Mouse (Mus musculus) embryo, embryonic 11 days (tissue): ENCODE measurements around the gene Dgkq.

Source experiments
- DNase-seq: peaks from one replicate; pipeline ENCODE4 v3.0.0-alpha.2; 2015

Gene Dgkq

DNA sequence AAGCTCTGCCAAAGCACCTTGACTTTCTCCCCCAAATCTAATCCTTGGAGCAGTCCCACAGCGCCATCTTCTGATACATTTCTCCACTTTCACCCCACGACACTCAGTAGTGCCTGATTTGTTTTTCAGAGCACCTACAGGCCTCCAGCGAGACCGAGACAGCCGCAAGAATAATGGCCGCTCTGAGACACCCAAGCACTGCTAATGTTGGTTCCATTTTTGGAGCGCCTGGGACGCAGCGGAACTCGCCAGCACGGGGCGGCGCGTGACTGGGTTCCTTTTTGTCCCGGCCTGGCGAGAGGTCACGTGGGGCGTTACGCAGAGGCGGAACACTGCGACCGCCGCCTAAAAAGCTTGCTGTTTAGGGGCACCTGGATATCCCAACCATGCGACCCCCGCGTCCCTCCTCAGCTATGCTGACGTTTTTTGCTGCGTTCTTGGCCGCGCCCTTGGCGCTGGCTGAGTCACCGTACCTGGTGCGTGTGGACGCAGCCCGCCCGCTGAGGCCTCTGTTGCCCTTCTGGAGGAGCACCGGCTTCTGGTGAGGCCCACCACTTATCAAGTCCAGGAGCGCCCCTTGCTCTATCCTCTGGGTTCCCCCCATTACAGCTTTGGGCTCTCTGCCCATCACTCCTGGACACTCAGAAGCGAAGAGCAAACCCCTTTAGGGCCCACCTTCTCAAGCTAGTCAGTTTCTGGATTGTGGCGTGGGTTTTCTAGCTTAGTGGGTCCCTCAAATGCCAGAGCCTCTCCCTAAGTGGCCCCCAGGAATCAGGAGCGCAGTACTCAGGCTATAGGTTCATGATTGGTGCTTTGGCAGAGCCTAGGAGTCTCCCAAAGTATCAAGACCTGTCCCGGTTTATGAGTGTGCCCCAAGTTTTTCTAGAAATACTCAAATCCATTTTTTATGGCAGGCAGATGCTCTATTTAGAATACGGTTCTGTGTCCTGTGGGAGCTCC lies at the start of gene Dgkq:
Dgkq (minus strand) TSS at position 696 of the 960 bp plus-strand sequence.
- DNase-seq = peak; percentile 89

GRCm38 (mm10) chr5:108718051-108718450 lies 48.6 kb upstream of the Dgkq start:
- no peak for DNase-seq

GRCm38 (mm10) chr5:108715974-108716373 lies 46.5 kb upstream of the Dgkq start:
- DNase-seq = no peak

DNA sequence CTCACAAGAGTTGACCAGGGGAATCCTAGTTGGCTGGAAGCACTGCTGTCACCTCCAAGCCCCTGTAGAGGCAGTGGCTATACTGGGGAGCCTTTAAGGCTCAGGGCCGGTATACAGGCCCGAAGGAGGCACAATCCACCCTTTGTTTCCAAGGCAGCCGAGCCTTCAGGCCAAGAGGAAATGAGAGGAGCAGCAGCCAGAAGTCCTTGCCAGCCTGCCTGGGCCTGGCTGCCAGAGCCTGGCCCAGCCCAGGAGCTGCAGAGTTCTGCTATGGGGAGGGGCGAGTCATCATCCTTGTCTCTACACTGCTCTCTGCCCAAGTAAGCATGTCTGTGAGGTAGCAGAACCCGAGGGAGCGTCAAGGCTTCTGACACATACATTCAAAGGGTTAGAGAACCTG lies 44.7 kb upstream of the Dgkq start:
- no peak for DNase-seq

GRCm38 (mm10) chr5:108713691-108714090 lies 44.2 kb upstream of the Dgkq start:
- no peak for DNase-seq

- DNase-seq = no peak
These were observed 43.6 kb upstream of the Dgkq start for GRCm38 (mm10) chr5:108713096-108713495.

GRCm38 (mm10) chr5:108711968-108712367 lies 42.5 kb upstream of the Dgkq start:
- no peak for DNase-seq

DNA sequence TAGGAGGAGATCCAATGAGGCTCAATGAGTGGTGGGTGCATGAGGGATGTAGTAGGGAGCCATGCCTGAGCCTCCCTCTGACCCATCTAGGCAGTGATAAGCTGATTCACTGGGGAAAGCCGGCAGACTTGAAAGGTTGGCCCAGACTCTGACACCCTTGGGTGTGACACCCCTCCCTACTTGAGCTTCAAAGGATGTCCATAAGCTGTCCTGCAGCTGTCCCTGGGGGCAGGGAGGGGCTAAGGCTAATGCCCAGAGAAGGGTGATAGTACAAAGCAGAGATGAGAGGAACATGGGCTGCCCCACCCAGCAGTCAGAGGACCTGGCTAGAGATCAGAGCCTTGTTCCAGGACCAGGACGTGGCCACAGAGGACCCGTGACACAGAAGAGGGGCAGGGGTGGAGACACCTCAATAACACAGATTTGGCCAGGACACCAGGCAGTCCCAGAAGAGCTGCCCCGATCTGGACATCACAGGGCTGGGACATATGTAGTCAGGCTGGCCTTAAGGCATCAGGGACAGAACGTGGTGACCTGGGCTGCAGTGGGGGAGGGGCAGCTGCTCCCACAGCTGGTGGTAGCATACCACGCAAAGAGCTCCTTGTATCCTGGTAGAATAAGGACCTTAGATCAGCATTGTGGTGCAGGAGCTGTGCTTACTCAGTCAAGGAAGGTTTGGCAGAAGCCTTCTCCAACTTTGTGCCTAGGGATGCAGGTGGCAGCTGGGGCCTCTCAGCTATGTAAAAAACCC lies 39.7 kb upstream of the Dgkq start:
- no peak for DNase-seq

- no peak for DNase-seq
These were observed 38.9 kb upstream of the Dgkq start for GRCm38 (mm10) chr5:108708419-108708818.

- DNase-seq = no peak
These were observed 38.3 kb upstream of the Dgkq start for GRCm38 (mm10) chr5:108707758-108708157.

DNA sequence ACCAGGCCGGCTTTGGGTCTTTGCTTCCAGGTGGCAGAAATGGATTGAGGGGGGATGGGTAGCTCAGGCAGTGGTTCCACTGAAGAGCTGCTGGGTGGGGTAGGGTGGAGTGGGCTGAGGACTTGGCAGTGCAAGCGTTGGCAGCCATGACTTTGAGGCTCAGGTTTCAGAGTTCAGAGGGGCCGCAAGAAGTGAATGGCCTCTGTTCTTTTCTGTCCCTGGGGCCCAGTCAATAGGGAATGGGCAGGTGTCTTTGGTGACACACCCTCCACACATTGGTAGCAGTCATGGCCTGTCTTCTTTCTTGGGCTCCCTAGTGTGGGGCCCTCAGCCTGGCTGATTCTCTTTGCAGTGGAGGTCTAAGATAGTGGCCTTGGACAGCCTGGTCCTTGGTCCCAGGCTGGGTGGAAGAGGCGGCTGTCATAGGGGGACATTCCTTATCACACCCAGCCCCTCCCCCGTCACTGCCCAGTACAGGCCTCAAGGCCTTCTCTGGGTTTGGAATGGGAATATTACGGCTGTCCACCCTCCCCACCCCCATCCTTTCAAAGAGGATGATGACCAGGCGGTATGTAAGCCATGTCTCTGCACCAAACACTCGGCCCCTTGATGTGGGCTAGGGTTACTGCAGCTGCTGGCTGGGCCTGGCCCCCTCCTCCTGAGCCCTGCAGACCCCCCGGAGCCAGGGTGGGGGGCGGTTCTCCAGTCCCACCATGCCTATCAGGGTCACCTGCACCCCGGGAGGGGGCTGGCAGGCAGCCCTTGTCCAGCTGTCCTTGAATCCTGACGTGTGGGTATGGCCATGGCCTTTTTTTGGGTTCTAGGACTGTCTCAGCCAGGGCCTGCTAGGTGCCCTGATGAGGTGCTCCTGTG lies 34.5 kb upstream of the Dgkq start:
- DNase-seq = no peak

DNA sequence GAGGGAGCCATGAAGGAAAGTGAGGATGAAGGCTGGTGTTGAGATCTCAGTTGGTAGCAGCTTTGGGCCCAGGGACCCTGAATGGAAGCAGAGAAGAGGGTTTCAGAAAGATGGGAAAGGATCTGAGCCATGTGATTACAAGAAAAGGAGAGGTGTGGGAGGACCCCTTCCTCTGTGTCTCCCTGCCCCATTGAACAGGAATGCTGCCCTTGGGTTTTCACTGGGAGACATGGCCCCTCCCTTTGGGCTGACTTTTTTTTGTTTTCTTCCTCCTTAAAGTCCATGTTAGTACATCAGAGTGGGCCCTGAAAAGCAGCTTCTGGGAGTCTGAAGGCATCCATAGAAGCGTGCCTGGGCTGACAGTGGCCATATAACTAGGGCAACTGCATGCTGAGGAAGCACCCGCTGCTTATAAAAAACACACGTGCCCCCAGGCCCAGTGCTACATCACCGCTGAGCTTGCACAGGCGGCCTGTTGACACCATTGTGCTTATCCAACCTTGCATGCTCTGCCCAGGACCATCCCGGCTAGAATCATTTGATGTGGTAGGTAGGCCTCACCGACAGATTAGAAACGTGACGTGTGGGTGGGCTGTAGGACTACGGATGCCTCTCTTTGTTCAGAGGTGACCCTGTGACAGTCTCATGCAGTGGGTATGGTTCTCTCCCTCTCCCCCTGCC lies 32.0 kb upstream of the Dgkq start:
- no peak for DNase-seq

GRCm38 (mm10) chr5:108700346-108700745 lies 30.9 kb upstream of the Dgkq start:
- peak; percentile 21 for DNase-seq

GRCm38 (mm10) chr5:108697341-108697753 lies 27.9 kb upstream of the Dgkq start:
- peak; percentile 78 for DNase-seq

GRCm38 (mm10) chr5:108696542-108696941 lies 27.1 kb upstream of the Dgkq start:
- DNase-seq = no peak

DNA sequence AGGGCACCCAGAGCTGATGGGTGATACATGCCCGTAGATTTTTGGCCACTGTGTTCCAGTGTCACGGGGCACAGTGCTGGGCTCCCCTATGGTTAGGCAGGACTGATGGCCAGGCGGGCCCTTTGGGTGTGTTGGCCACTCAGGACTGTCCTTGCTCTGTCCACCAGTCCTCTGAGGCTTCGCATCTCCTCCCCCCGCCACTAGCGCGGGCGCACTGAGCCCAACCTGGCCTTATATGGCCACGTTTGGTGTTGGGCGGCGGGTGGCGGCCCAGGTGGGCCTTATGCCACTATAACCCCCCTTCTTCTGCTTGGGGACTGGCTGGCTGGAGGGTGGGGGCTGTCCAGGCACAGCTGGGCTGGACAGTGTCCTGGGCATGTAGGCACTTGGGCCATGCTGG lies 26.4 kb upstream of the Dgkq start:
- no peak for DNase-seq

DNA sequence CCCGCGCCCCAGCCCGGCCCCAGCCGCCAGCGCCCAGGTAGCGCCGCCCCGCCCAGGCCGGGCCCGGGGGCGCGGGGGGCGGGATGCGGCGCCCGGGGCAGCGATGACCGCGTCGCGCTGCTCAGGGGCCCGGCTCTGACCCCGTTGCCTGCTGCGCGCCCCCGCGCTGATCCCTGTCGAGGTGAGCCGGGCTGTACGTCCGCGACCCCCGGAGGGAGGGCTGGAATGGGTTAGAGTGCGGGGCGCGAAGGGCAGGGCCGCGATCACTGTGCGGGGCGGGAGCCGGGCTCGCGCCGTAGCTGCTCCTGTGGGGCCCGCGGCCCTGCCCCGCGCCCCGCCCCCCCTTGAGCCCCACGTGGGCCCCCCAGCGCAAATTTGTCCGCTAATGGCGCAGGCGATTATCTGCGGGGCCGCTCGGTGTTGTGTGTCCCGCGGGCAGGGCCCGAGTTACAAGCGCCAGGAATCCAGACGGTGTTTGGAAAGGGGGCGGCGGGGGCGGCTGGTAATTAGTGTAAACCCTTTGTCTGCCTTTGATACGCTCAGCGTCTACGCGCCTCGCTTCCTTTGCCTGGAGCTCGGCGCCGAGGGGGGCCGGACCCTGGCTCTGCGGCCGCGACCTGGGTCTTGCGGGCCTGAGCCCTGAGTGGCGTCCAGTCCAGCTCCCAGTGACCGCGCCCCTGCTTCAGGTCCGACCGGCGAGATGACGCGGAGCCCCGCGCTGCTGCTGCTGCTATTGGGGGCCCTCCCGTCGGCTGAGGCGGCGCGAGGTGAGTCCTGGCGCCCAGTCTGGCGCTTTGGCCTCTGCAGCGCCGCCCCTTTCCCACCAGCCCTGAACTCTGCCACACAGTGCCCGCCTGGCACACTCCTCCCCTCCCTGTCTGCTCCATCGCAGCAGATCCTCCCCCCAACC lies 25.1 kb upstream of the Dgkq start:
- peak; percentile 67 for DNase-seq

- peak; percentile 97 for DNase-seq
These were observed 24.4 kb upstream of the Dgkq start for GRCm38 (mm10) chr5:108693872-108694288.

- peak; percentile 68 for DNase-seq
These were observed 22.8 kb upstream of the Dgkq start, which contains the start of gene Fgfrl1 for GRCm38 (mm10) chr5:108692271-108692670. TSS of gene Fgfrl1 (plus strand) at chr5:108692382.

- DNase-seq = no peak
These were observed 21.7 kb upstream of the Dgkq start for GRCm38 (mm10) chr5:108691152-108691551.

DNA sequence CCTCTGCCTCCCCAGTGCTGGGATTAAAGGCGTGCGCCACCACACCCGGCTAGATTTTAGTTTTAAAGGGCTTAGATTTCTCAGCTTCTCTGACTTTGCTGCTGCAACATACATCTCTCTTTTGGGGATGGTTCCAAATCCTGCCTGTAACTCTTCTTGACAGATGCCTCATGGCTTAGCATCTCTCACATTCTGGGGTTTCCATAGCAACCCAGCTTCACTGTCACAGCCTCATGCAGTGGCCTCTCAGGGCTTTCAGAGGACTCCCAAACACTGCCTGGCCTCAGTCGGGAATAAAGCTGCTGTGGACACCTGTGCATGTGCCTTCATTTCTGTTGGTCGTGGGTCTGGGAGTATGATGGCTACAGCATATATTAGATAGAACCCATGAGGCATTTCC lies 19.6 kb upstream of the Dgkq start:
- no peak for DNase-seq
